Mouse (Mus musculus) limb, embryonic 13.5 days (tissue): ENCODE data around the gene Rab3d. TPM values are rescaled to one million over a fixed set of nuclear protein-coding genes. Genes with fewer than 3 reads are reported as not detected.

Experiments
- ATAC-seq: fragments of 200-750 bp; cut with Nextera tagmentation; 2 replicates; pipeline ENCODE4 v1.8.0; 2017; ENCODE audit warnings: low read depth, moderate number of reproducible peaks, moderate TSS enrichment; ENCODE audit not compliant: low FRiP score
- H3K27ac ChIP-seq: fragments of 300-500 bp; sonication (generic); 2 replicates; pipeline ENCODE4 v1.5.1; 2015; ENCODE audit warnings: inconsistent platforms, mild to moderate bottlenecking, moderate library complexity
- H3K27me3 ChIP-seq: fragments of 300-500 bp; sonication (generic); 2 replicates; pipeline ENCODE4 v1.6.1; 2015; ENCODE audit warnings: mild to moderate bottlenecking, inconsistent platforms
- H3K36me3 ChIP-seq: fragments of 300-500 bp; sonication (generic); 2 replicates; pipeline ENCODE4 v1.6.1; 2015; ENCODE audit warnings: inconsistent platforms, mild to moderate bottlenecking, moderate library complexity
- H3K4me1 ChIP-seq: fragments of 300-500 bp; sonication (generic); 2 replicates; pipeline ENCODE4 v1.6.1; 2015; ENCODE audit warnings: inconsistent platforms
- H3K4me2 ChIP-seq: fragments of 300-500 bp; sonication (generic); replicated peaks from 2 replicates; pipeline ENCODE4 v1.6.1; 2015; ENCODE audit warnings: inconsistent platforms, mild to moderate bottlenecking, moderate library complexity
- H3K4me3 ChIP-seq: fragments of 300-500 bp; sonication (generic); 2 replicates; pipeline ENCODE4 v1.5.1; 2015; ENCODE audit warnings: moderate library complexity, mild to moderate bottlenecking, inconsistent platforms
- H3K9ac ChIP-seq: fragments of 300-500 bp; sonication (generic); 2 replicates; pipeline ENCODE4 v1.6.1; 2015; ENCODE audit warnings: mild to moderate bottlenecking, inconsistent platforms
- H3K9me3 ChIP-seq: fragments of 300-500 bp; sonication (generic); 2 replicates; pipeline ENCODE4 v1.6.1; 2016; ENCODE audit warnings: inconsistent platforms
- WGBS: fragments of 180-500 bp; shearing (Covaris S2); methylation state at CpG from one replicate; pipeline ENCODE4 v1.1.7; 2015; 5-methylcytosine and 5-hydroxymethylcytosine counted together
- polyA plus RNA-seq: library from polyadenylated mRNA; unstranded; fragments of >200 nt; fragmentation: Nextera tagmentation; extraction: Ambion mirVana; gene quantifications from 2 replicates; pipeline ENCODE4 v1.2.1, GENCODE M21; 2015

Rab3d gene
- polyA plus RNA-seq, 1 experiment from 2014 or later, result 14.0 TPM

DNA sequence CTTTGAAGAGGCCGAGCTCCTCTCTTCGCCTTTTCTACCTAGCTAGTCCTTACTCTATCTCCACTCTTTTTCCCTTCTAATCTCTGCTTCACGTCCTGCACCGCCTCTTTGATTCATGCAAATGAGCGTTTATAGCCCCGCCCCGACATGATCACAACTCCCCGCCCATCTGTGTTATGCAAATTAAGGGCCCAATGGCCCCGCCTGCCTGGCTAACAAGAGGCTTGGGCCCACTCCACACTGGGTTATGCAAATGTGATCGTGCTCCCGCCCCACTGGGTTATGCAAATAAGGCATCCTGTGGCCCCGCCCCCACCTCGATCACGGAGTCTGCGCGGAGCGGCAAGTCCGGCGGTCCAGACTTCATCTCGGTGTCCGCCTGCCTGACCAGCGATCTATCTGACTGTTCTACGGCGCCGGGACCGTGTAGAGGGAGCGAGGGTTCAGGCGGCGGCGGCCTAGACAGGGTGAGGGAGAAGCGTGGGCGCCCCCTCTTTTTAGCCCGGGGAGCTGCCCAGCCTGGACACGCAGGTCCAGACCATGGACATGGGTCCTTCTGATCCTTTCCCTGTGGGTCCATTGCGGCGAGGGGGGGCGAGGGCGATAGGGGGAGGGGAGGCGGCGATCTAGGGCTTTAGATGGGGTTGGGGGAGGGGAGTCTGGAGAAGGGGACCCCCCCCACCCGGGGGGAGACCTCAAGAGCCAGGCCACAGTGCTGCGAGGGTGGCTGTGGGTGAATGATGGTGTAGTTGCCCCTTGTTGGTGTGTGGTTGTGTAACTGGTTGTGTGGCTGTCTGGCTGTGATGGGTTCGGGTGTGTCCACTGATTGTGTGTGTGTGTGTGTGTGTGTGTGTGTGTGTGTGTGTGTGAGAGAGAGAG, 18.9 kb upstream of the Rab3d start, which contains the start of gene Plppr2:
Plppr2 (plus strand) TSS at position 342 of the 879 bp plus-strand sequence.
- Histone ChIP-seq H3K4me3 (peak within 1 kb of the TSS; percentile 61), H3K27ac (peak within 1 kb of the TSS; percentile 70; the same call in 1 of the 2 replicates), H3K4me1 (peaks cover 11% of the 10 kb centered on the region), H3K36me3 (peaks cover 7% of the 10 kb centered on the region; the same call in 1 of the 2 replicates), H3K4me2 (peak within 1 kb of the TSS; percentile 75), H3K27me3 (peaks cover 3% of the 10 kb centered on the region; the same call in 1 of the 2 replicates), H3K9me3 (no peaks in the 10 kb centered on the region), H3K9ac (peak within 1 kb of the TSS; percentile 72)
- ATAC-seq, result peak; percentile 97
- 2% methylated on average over 41 of the region's 43 CpGs for WGBS

DNA sequence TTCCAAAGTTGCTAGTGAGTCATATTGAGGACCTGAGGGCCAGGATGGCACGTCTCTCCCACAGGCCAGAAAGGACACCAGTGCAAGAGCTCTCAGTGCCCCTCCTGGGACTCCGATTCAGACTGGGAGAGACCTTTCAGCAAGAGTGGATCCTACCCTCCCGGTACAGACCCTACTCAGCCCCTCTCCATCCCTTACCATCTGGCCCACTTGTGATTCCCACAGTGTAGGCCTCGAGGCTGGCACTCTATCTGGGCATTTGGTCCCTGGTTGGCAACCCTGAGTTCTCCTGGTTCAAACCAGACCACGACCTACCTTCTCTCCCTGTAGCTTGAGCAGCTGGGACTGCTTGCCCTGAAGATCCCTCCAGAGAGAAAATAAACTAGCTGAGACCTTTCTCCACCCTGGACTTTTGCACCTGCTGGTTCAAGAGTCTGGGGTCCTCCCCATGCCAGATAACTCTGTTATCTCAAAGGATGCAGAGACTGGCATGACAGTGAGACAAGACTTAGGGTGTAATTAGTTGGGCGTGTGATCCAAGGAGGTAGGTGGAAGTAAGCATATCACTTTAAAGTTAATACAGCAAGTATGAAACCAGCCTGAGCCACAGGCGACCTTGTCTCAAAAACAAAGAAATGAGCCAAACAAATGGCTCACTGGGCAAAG, 17.6 kb upstream of the Rab3d start:
- peaks cover 2% of the 10 kb centered on the region; the same call in 1 of the 2 replicates for H3K36me3 ChIP-seq
- WGBS, result 86% methylated on average over 7 of the region's 7 CpGs
- no peak overlapping the region; the same call in 1 of the 2 replicates for H3K4me3 ChIP-seq
- peak overlapping the region; percentile 75; the same call in 1 of the 2 replicates for H3K4me2 ChIP-seq
- no peak for ATAC-seq
- peaks cover 11% of the 10 kb centered on the region for H3K4me1 ChIP-seq
- H3K27me3 ChIP-seq, result peaks cover 3% of the 10 kb centered on the region; the same call in 1 of the 2 replicates
- H3K27ac ChIP-seq, result no peak overlapping the region
- H3K9ac ChIP-seq, result no peak overlapping the region
- H3K9me3 ChIP-seq, result no peaks in the 10 kb centered on the region

DNA sequence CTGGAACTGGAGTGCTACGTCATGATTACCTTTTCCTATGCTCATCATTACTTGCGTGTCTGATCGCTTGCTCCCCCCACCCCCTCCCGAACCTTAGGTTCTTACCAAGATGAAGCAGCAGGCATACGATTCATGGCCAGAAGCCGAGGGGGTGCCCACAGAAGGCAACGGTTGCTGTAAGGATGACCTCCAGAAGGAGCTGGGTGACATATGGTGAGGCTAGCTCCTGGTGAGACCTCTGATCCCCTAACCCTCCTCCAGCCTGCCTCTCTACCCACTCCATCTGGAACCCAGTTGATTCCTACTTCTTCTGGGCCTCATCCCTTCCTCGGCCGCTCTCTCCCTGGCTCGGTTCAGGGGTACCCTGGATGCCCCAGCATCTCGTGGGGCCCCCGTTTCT, 16.0 kb upstream of the Rab3d start:
- H3K27me3 ChIP-seq, result peaks cover 3% of the 10 kb centered on the region; the same call in 1 of the 2 replicates
- no peak overlapping the region for H3K27ac ChIP-seq
- H3K36me3 ChIP-seq, result no peaks in the 10 kb centered on the region
- H3K4me1 ChIP-seq, result peaks cover 11% of the 10 kb centered on the region
- no peak overlapping the region for H3K4me3 ChIP-seq
- H3K9ac ChIP-seq, result no peak overlapping the region
- no peak for ATAC-seq
- H3K4me2 ChIP-seq, result no peak overlapping the region
- WGBS, result 91% methylated on average over 12 of the region's 12 CpGs
- no peaks in the 10 kb centered on the region for H3K9me3 ChIP-seq

DNA sequence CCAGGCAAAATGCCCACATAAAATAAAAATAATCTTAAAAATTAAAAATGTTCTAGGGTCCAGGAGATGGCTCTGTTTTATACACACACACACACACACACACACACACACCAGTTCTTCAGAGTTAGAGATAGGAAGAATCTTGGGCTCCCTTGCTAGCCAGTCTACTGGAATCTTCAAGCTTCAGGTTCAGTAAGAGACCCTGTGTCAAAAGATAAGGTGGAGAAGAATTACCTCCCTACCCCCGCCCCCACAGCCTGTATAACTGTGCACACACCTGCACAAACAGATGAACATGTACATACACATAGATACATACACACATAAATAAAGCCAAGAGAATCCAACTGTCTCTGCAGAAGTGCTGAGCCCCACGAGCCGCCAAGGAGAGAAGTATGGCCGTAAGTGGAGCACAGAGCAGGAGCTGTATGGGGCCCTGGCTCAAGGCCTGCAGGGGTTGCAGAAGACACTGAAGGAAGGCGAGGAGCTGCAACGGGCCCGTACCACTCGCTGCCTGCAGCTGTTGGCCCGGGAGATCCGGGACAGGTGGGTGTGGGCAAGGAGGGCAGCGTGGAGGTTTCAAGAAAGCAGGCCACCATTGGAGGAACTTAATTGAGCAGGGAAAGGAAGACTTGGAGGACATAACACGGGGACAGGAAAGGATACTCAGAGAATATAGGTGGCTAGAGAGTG, 14.6 kb upstream of the Rab3d start:
- H3K36me3 ChIP-seq, result no peaks in the 10 kb centered on the region
- H3K4me2 ChIP-seq, result no peak overlapping the region
- no peak overlapping the region for H3K4me3 ChIP-seq
- peaks cover 11% of the 10 kb centered on the region for H3K4me1 ChIP-seq
- H3K27me3 ChIP-seq, result peaks cover 3% of the 10 kb centered on the region; the same call in 1 of the 2 replicates
- no peaks in the 10 kb centered on the region for H3K9me3 ChIP-seq
- H3K27ac ChIP-seq, result no peak overlapping the region
- no peak overlapping the region for H3K9ac ChIP-seq
- no peak for ATAC-seq
- 56% methylated on average over 12 of the region's 12 CpGs for WGBS

DNA sequence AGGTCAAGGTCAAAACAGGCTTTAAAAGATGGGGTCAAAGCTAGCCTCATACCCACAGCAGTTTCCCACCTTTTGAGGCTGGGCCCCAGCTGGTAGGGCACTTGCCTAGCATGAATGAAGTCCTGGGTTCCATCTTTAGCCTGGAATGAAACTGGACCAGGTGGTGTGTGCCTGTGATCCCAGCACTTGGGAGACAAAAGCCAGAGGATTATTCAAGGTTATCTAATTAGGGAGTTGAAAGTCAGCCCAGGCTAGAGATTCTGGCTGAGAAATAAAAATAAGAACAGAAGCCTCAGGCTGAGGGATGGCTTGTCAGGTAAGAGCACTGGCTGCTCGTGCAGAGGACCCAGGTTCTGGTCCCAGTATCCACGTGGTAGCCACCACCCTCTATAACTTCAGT, 14.0 kb upstream of the Rab3d start:
- Histone ChIP-seq H3K9me3 (no peaks in the 10 kb centered on the region), H3K36me3 (no peaks in the 10 kb centered on the region), H3K4me1 (peaks cover 7% of the 10 kb centered on the region), H3K27me3 (peaks cover 3% of the 10 kb centered on the region; the same call in 1 of the 2 replicates), H3K4me2 (no peak overlapping the region), H3K9ac (no peak overlapping the region), H3K27ac (no peak overlapping the region), H3K4me3 (no peak overlapping the region)
- ATAC-seq, result no peak
- WGBS, result 40% methylated on average over 2 of the region's 2 CpGs

DNA sequence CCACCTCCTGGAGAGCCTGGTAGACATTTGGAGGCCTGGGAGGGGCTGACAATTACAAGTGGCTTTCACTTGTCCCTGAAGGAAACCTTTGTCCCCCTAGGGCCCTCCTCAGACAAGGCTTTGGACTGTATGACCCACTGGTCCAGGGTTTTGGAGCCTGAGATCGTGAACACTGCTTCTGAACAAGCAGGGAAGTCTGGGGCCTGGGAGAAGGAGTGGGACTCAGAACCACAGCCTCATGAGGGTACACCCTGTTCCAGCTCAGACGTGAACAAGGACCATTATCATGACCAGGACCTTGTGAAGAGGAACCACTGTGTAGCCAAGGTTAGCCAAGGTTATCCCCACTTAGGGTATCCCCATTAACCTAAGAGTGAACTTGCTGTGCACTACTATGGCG, 11.2 kb upstream of the Rab3d start:
- no peak overlapping the region for H3K4me2 ChIP-seq
- H3K9ac ChIP-seq, result no peak overlapping the region
- 84% methylated on average over 3 of the region's 3 CpGs for WGBS
- H3K4me1 ChIP-seq, result peaks cover 10% of the 10 kb centered on the region
- H3K4me3 ChIP-seq, result no peak overlapping the region
- ATAC-seq, result no peak
- H3K36me3 ChIP-seq, result peaks cover 9% of the 10 kb centered on the region
- H3K27ac ChIP-seq, result no peak overlapping the region
- no peaks in the 10 kb centered on the region for H3K27me3 ChIP-seq
- H3K9me3 ChIP-seq, result no peaks in the 10 kb centered on the region; the same call in 1 of the 2 replicates

DNA sequence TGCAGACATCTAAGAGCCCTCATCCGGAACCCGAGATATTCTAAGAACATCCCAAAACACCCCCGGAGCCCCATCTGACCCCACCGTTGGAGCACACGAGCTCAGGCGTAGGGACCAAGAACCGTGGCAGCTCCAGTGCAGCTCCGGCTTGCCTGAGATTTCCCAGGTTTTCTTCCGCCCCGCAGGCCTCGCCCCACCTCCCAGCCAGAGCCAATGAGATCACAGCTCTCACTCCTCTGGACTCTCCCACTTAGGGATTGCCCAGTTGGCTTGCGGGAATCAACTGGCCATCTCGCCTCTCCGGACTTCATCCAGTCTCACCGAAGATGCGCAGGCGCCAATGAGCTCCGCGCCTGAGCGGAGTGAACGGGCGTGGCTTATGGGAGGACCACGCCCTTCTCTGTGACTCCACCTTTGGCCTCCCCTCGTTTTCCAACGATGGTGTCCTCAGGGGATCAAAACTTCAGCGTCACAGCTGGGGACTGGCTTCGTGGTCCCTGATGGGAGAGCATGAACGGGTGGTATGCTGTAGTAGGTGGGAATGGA, 9.3 kb upstream of the Rab3d start, which contains the start of the genes Ccdc159 and Tmem205:
Ccdc159 (plus strand) TSS at position 264 of the 546 bp plus-strand sequence.
Tmem205 (minus strand) TSS at position 349 of the 546 bp plus-strand sequence.
- peak within 1 kb of the TSS; percentile 75 for H3K4me2 ChIP-seq
- no peaks in the 10 kb centered on the region for H3K27me3 ChIP-seq
- ATAC-seq, result peak; percentile 98
- no peaks in the 10 kb centered on the region; the same call in 1 of the 2 replicates for H3K9me3 ChIP-seq
- H3K27ac ChIP-seq, result peak within 1 kb of the TSS; percentile 55; the same call in 1 of the 2 replicates
- peaks cover 9% of the 10 kb centered on the region for H3K36me3 ChIP-seq
- peak within 1 kb of the TSS; percentile 58 for H3K4me3 ChIP-seq
- peaks cover 13% of the 10 kb centered on the region for H3K4me1 ChIP-seq
- under 1% methylated on average over 28 of the region's 28 CpGs for whole genome bisulfite sequencing
- H3K9ac ChIP-seq, result peak within 1 kb of the TSS; percentile 77

DNA sequence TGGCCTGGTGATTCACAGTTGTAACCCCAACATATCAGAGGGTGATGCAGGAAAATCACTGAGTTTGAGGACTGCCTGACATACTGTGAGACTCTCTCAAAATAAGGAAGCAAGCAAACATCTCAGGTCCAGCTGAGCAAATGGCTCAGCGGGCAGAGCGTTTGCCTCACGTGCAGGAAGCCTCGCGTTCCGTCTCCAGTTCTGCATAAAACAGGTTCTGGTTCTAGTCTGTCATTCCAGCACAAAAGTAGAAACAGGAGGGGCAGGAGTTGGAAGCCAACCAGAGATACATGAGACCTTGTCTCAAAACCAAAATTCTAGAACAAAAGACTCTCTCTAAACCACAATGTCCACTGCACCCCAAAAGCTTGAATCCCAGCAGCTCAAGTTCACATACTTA, 8.8 kb upstream of the Rab3d start:
- peak overlapping the region; percentile 44; the same call in 1 of the 2 replicates for H3K27ac ChIP-seq
- peak overlapping the region; percentile 77 for H3K9ac ChIP-seq
- ATAC-seq, result no peak

DNA sequence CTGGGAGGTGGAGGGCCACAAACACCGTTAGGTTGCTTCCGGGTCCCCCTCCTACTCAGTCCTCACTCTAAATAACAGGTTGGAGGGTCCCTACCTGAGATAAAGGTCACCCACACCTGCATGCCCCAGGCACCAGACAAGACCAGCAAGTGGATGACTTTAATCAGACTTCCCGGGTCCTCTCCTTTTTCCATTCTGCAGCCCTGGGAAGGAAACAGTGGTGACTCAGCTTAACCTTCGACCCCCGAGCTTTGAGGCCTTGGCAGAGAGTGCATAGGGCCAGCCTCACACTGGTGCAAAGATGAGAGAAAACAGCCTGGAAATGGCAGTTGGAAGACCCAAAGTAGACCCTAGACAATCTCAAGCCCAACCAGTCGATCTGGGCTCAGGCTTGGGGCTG, 8.2 kb upstream of the Rab3d start:
- ATAC-seq, result no peak
- no peak overlapping the region for H3K27ac ChIP-seq
- no peaks in the 10 kb centered on the region for H3K27me3 ChIP-seq
- peak overlapping the region; percentile 58 for H3K4me3 ChIP-seq
- H3K4me1 ChIP-seq, result peaks cover 13% of the 10 kb centered on the region
- H3K4me2 ChIP-seq, result peak overlapping the region; percentile 75
- H3K9me3 ChIP-seq, result no peaks in the 10 kb centered on the region; the same call in 1 of the 2 replicates
- WGBS, result 76% methylated on average over 6 of the region's 6 CpGs
- peak overlapping the region; percentile 77 for H3K9ac ChIP-seq
- peaks cover 12% of the 10 kb centered on the region for H3K36me3 ChIP-seq

More for the DNA sequence above, 8.8 kb upstream of the Rab3d start:
- Histone ChIP-seq H3K4me2 (peak overlapping the region; percentile 75), H3K27me3 (no peaks in the 10 kb centered on the region), H3K9me3 (no peaks in the 10 kb centered on the region; the same call in 1 of the 2 replicates), H3K4me3 (peak overlapping the region; percentile 58), H3K4me1 (peaks cover 13% of the 10 kb centered on the region), H3K36me3 (peaks cover 12% of the 10 kb centered on the region)
- WGBS, result 2% methylated on average over 6 of the region's 6 CpGs

DNA sequence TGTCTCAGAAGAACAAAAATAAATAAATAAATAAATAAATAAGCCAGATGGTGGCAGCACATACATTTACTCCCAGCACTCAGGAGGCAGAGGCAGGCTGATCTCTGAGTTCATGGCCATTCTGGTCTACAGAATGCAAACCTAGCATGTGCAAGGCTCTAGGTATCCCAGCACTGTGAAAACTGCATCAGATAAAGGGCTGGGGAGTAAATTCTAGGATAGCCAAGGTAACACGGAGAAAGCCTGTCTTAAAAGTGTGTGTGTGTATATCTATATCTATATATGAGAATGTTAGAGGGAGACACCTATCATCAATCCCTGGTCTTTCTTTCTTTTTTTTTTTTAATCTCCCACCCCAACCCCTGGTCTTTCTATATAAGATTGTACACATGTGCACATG, 7.5 kb upstream of the Rab3d start:
- H3K4me1 ChIP-seq, result peaks cover 13% of the 10 kb centered on the region
- H3K27me3 ChIP-seq, result no peaks in the 10 kb centered on the region
- ATAC-seq, result no peak
- H3K36me3 ChIP-seq, result peaks cover 12% of the 10 kb centered on the region
- H3K27ac ChIP-seq, result no peak overlapping the region
- H3K9ac ChIP-seq, result no peak overlapping the region
- H3K4me3 ChIP-seq, result no peak overlapping the region
- no peak overlapping the region for H3K4me2 ChIP-seq
- 100% methylated on average over 1 of the region's 1 CpGs for WGBS
- no peaks in the 10 kb centered on the region; the same call in 1 of the 2 replicates for H3K9me3 ChIP-seq

DNA sequence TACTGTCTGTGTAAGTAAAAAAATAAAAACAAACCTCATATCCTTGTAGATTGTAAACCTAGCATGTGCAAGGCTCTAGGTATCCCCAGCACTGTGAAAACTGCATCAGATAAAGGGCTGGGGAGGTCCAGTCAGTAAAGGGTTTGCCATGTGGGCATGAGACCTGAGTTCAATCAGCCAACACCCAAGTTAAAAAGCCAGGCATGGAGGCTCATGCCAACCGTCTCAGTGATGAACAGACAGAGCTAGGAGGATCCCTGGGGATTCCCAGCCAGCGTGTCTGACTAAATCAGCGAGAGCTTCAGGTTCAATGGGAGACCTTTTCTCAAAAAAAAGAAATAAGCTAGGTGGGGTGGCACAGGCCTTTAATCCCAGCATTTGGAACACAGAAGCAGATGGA, 7.0 kb upstream of the Rab3d start:
- Histone ChIP-seq H3K4me2 (no peak overlapping the region), H3K4me1 (peaks cover 13% of the 10 kb centered on the region), H3K27me3 (no peaks in the 10 kb centered on the region), H3K9me3 (no peaks in the 10 kb centered on the region; the same call in 1 of the 2 replicates), H3K27ac (no peak overlapping the region), H3K9ac (no peak overlapping the region), H3K4me3 (no peak overlapping the region), H3K36me3 (peaks cover 12% of the 10 kb centered on the region)
- no peak for ATAC-seq
- 95% methylated on average over 3 of the region's 3 CpGs for WGBS
